In the genomic region with DNA sequence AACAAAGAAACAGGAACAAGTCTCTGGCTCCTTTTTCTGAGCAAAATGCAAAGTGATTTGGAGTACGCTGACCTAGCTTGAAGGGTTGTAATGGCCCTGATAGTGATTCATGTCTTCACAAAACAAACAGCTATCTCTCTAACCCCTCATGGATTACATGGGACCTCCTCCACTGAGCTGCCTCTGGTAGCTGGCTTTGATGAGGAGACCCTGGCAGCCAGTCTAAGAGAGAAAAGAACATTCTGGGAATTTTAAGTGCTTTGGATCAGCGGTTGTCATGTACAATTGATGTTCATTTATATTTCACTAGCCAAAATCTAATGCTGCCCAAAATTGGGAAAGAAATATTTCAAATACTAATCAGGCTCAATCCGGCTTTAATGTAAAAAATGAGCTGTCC, we compare ENCODE assay signal across 29 mouse cellular contexts.
DNase-seq lines count a peak whose midpoint lies in the region; ATAC-seq and TF ChIP-seq lines count a peak whose summit lies in the region.
"Had no signal": no experiment of that assay in that cellular context is flagged by ENCODE, and none has a peak within 500 bp of the region (broad histone marks: within the 10 kb centered on the region; RNA-seq: fewer than 3 reads in every experiment).

No protein-coding gene starts in this region.

- H3K4me2 ChIP-seq in lung, embryonic 14.5 days = no peak overlapping the region
- H3K4me2 ChIP-seq in lung, postnatal 0 days (replicated peaks; ENCODE audit: low read depth, low read length) = no peak overlapping the region
- H3K4me2 ChIP-seq in stomach, embryonic 14.5 days (replicated peaks; ENCODE audit: low read depth, low read length) = no peak overlapping the region
- H3K4me2 ChIP-seq: embryonic facial prominence, embryonic 15.5 days; forebrain, embryonic 12.5 days; heart, embryonic 12.5 days; hindbrain, embryonic 14.5 days; limb, embryonic 13.5 days; liver, embryonic 11.5 days; neural tube, embryonic 12.5 days had no signal

- no peak for ATAC-seq in lung, embryonic 14.5 days (ENCODE audit: insufficient read depth)
- ATAC-seq in lung, postnatal 0 days = no peak
- peak; percentile 61; the same call in 1 of the 2 replicates for ATAC-seq in stomach, embryonic 14.5 days (ENCODE audit: insufficient number of reproducible peaks, insufficient read depth, low FRiP score, low read depth)
- ATAC-seq: forebrain, postnatal 0 days; Patski had no signal

- H3K9ac ChIP-seq in lung, embryonic 14.5 days = no peak overlapping the region
- H3K9ac ChIP-seq in lung, postnatal 0 days (replicated peaks; ENCODE audit: low read depth) = no peak overlapping the region
- H3K9ac ChIP-seq in stomach, embryonic 14.5 days (replicated peaks; ENCODE audit: low read depth, low read length) = no peak overlapping the region
- H3K9ac ChIP-seq: embryonic facial prominence, embryonic 15.5 days; forebrain, embryonic 12.5 days; forebrain, postnatal 0 days; heart, embryonic 12.5 days; hindbrain, embryonic 14.5 days; limb, embryonic 13.5 days; neural tube, embryonic 12.5 days had no signal

- no peaks in the 10 kb centered on the region for H3K4me1 ChIP-seq in lung, embryonic 14.5 days (ENCODE audit: insufficient read depth)
- no peaks in the 10 kb centered on the region for H3K4me1 ChIP-seq in lung, postnatal 0 days (ENCODE audit: insufficient read depth, low read depth, low read length)
- H3K4me1 ChIP-seq in stomach, embryonic 14.5 days (ENCODE audit: control insufficient read depth, insufficient read depth, low read length) = peaks cover 8% of the 10 kb centered on the region; the same call in 1 of the 2 replicates
- H3K4me1 ChIP-seq: embryonic facial prominence, embryonic 10.5 days; embryonic facial prominence, embryonic 15.5 days; limb, embryonic 13.5 days; midbrain, embryonic 10.5 days had no signal

- H3K36me3 ChIP-seq in lung, embryonic 14.5 days (ENCODE audit: insufficient read depth) = no peaks in the 10 kb centered on the region
- H3K36me3 ChIP-seq in lung, postnatal 0 days (ENCODE audit: insufficient read depth, low read length) = no peaks in the 10 kb centered on the region
- H3K36me3 ChIP-seq in stomach, embryonic 14.5 days (ENCODE audit: control insufficient read depth, insufficient read depth, low read length) = no peaks in the 10 kb centered on the region
- H3K36me3 ChIP-seq: embryonic facial prominence, embryonic 10.5 days; embryonic facial prominence, embryonic 15.5 days; forebrain, embryonic 12.5 days; heart, embryonic 12.5 days; limb, embryonic 13.5 days; midbrain, embryonic 10.5 days; neural tube, embryonic 12.5 days had no signal

- peak; percentile 1 for DNase-seq in kidney, adult 9 months
- DNase-seq in kidney, adult 11 months = no peak
- DNase-seq in lung, embryonic 14.5 days = peak; percentile 30
- no peak for DNase-seq in lung, postnatal 0 days (ENCODE audit: low spot score)
- DNase-seq in kidney, postnatal 14 days = peak; percentile 14
- DNase-seq in cerebellum, adult 9-11 months = no peak
- no peak for DNase-seq in cerebellum, adult 11 months
- DNase-seq: adrenal gland, postnatal 10 days; cerebellum, adult 11-12 months; cerebellum, postnatal 14 days; forebrain, postnatal 0 days; heart, adult 2 months; lung, postnatal 10 days; right cerebral cortex, adult 18-20 months; thymus, adult 18-20 months; thymus, postnatal 25 days had no signal

- H3K27ac ChIP-seq in lung, embryonic 14.5 days (ENCODE audit: low read depth) = no peak overlapping the region
- H3K27ac ChIP-seq in lung, postnatal 0 days (ENCODE audit: low read length) = no peak overlapping the region
- 0 out of 2 replicates have a peak overlapping the region, but pooled peaks have one; percentile 3 for H3K27ac ChIP-seq in stomach, embryonic 14.5 days (ENCODE audit: low read length)
- H3K27ac ChIP-seq: embryonic facial prominence, embryonic 10.5 days; embryonic facial prominence, embryonic 15.5 days; forebrain, embryonic 12.5 days; heart, adult 2 months; hindbrain, embryonic 14.5 days; layer of hippocampus, adult 2 months; limb, embryonic 13.5 days; midbrain, embryonic 10.5 days; neural tube, embryonic 12.5 days had no signal

- H3K9me3 ChIP-seq in lung, embryonic 14.5 days (ENCODE audit: low read depth, low read length) = no peaks in the 10 kb centered on the region
- no peaks in the 10 kb centered on the region for H3K9me3 ChIP-seq in lung, postnatal 0 days (ENCODE audit: low read length)
- no peaks in the 10 kb centered on the region for H3K9me3 ChIP-seq in stomach, embryonic 14.5 days (ENCODE audit: control insufficient read depth, low read depth, low read length)
- H3K9me3 ChIP-seq: embryonic facial prominence, embryonic 10.5 days; embryonic facial prominence, embryonic 15.5 days; forebrain, embryonic 12.5 days; heart, embryonic 12.5 days; limb, embryonic 13.5 days; midbrain, embryonic 10.5 days; neural tube, embryonic 12.5 days had no signal

- no peak for TF ChIP-seq EP300 in lung, postnatal 0 days (IDR thresholded peaks at IDR 0.05)

- WGBS in lung, embryonic 14.5 days = 46% methylated on average over 3 of the region's 3 CpGs
- WGBS in lung, postnatal 0 days = 59% methylated on average over 3 of the region's 3 CpGs
- WGBS in stomach, embryonic 14.5 days = 38% methylated on average over 3 of the region's 3 CpGs

- no peak overlapping the region for H3K4me3 ChIP-seq in lung, embryonic 14.5 days (ENCODE audit: low read depth, low read length)
- no peak overlapping the region for H3K4me3 ChIP-seq in lung, postnatal 0 days (ENCODE audit: low read depth, low read length)
- no peak overlapping the region for H3K4me3 ChIP-seq in stomach, embryonic 14.5 days (ENCODE audit: low read depth, low read length)
- H3K4me3 ChIP-seq: embryonic facial prominence, embryonic 10.5 days; embryonic facial prominence, embryonic 15.5 days; forebrain, embryonic 12.5 days; heart, adult 2 months; heart, embryonic 12.5 days; layer of hippocampus, adult 2 months; limb, embryonic 13.5 days; midbrain, embryonic 10.5 days; myocyte; neural tube, embryonic 12.5 days had no signal

- no peak for TF ChIP-seq CTCF in lung, embryonic 14.5 days (IDR thresholded peaks at IDR 0.05; ENCODE audit: low read depth)
- TF ChIP-seq CTCF in lung, postnatal 0 days (IDR thresholded peaks at IDR 0.05) = no peak

- no peaks in the 10 kb centered on the region for H3K27me3 ChIP-seq in lung, embryonic 14.5 days (ENCODE audit: insufficient read depth, low read length)
- H3K27me3 ChIP-seq in lung, postnatal 0 days (replicated peaks; ENCODE audit: insufficient read depth, low read length) = no peaks in the 10 kb centered on the region
- no peaks in the 10 kb centered on the region for H3K27me3 ChIP-seq in stomach, embryonic 14.5 days (ENCODE audit: control insufficient read depth, insufficient read depth, low read length)
- H3K27me3 ChIP-seq: embryonic facial prominence, embryonic 15.5 days; forebrain, embryonic 12.5 days; heart, embryonic 12.5 days; limb, embryonic 13.5 days; neural tube, embryonic 12.5 days had no signal

Comparison
In these comparisons a context has a peak if more than half of its experiments do, and no peak if none do; other contexts are left out.
1. DNase-seq: peak in kidney, adult 9 months (single experiment), lung, embryonic 14.5 days (single experiment) and kidney, postnatal 14 days (single experiment); none in kidney, adult 11 months (single experiment), lung, postnatal 0 days (single experiment), cerebellum, adult 9-11 months (single experiment) and cerebellum, adult 11 months (single experiment).